ENCODE assay signal across 13 mouse cellular contexts in genomic region chr12:82165651-82166050, GRCm38 (mm10). TPM values are rescaled to one million over a fixed set of nuclear protein-coding genes. Genes with fewer than 3 reads are reported as not detected.
A peak's percentile ranks its signal among the peaks of the same experiment; 100 is the strongest.
DNase-seq lines count a peak whose midpoint lies in the region; ATAC-seq and TF ChIP-seq lines count a peak whose summit lies in the region.
"Had no signal": no experiment of that assay in that cellular context is flagged by ENCODE, and none has a peak within 500 bp of the region (broad histone marks: within the 10 kb centered on the region; RNA-seq: fewer than 3 reads in every experiment).

No protein-coding gene starts in this region.

- H3K4me2 ChIP-seq in midbrain, embryonic 13.5 days (replicated peaks): peak overlapping the region; percentile 42
- no peak overlapping the region for H3K4me2 ChIP-seq in midbrain, embryonic 11.5 days
- 0 out of 2 replicates have a peak overlapping the region, but pooled peaks have one; percentile 43 for H3K4me2 ChIP-seq in limb, embryonic 13.5 days (replicated peaks)
- no peak overlapping the region for H3K4me2 ChIP-seq in liver, postnatal 0 days (ENCODE audit: low read depth, low read length)
- H3K4me2 ChIP-seq: liver, embryonic 15.5 days had no signal

- DNase-seq in midbrain, embryonic 11.5 days (ENCODE audit: low spot score, missing footprints): no peak
- no peak for DNase-seq in forebrain, embryonic 10.5 days (ENCODE audit: extremely low spot score, low spot score)
- DNase-seq in right cerebral cortex, postnatal 36 days (ENCODE audit: low spot score in 2 of 2): no peak
- no peak for DNase-seq in layer of hippocampus, postnatal 10 days (ENCODE audit: low spot score in 2 of 2)
- DNase-seq in liver, postnatal 0 days: no peak
- DNase-seq: cerebellum, postnatal 14 days; gastrocnemius, postnatal 14 days had no signal

- no peak overlapping the region for H3K9ac ChIP-seq in midbrain, embryonic 13.5 days (replicated peaks)
- H3K9ac ChIP-seq in midbrain, embryonic 11.5 days (ENCODE audit: low read length): no peak overlapping the region
- H3K9ac ChIP-seq in limb, embryonic 13.5 days: no peak overlapping the region
- H3K9ac ChIP-seq in liver, postnatal 0 days (replicated peaks): no peak overlapping the region
- H3K9ac ChIP-seq: liver, embryonic 15.5 days; neural tube, embryonic 15.5 days had no signal

- 0 out of 2 replicates have a peak, but pooled peaks cover 10% of the 10 kb centered on the region for H3K27me3 ChIP-seq in midbrain, embryonic 13.5 days
- no peaks in the 10 kb centered on the region for H3K27me3 ChIP-seq in midbrain, embryonic 11.5 days (ENCODE audit: control insufficient read depth, insufficient read depth, low read length)
- H3K27me3 ChIP-seq in E14TG2a.4 (ENCODE audit: insufficient read depth, low read length): peaks cover 4% of the 10 kb centered on the region; the same call in 1 of the 2 replicates
- no peaks in the 10 kb centered on the region for H3K27me3 ChIP-seq in forebrain, embryonic 10.5 days (ENCODE audit: poor library complexity, severe bottlenecking)
- H3K27me3 ChIP-seq in limb, embryonic 13.5 days: peaks cover 6% of the 10 kb centered on the region; the same call in 1 of the 2 replicates
- 0 out of 2 replicates have a peak, but pooled peaks cover 3% of the 10 kb centered on the region for H3K27me3 ChIP-seq in liver, postnatal 0 days (ENCODE audit: insufficient read depth, low read length)
- H3K27me3 ChIP-seq: neural tube, embryonic 15.5 days had no signal

- no peaks in the 10 kb centered on the region for H3K36me3 ChIP-seq in midbrain, embryonic 13.5 days
- no peaks in the 10 kb centered on the region for H3K36me3 ChIP-seq in midbrain, embryonic 11.5 days (ENCODE audit: control insufficient read depth, insufficient read depth, low read length)
- H3K36me3 ChIP-seq in E14TG2a.4 (ENCODE audit: insufficient read depth, low read length): no peaks in the 10 kb centered on the region
- H3K36me3 ChIP-seq in forebrain, embryonic 10.5 days (replicated peaks): no peaks in the 10 kb centered on the region
- no peaks in the 10 kb centered on the region for H3K36me3 ChIP-seq in limb, embryonic 13.5 days
- no peaks in the 10 kb centered on the region for H3K36me3 ChIP-seq in liver, postnatal 0 days (replicated peaks; ENCODE audit: insufficient read depth, low read length)
- H3K36me3 ChIP-seq: liver, embryonic 15.5 days; neural tube, embryonic 15.5 days had no signal

- no peaks in the 10 kb centered on the region for H3K9me3 ChIP-seq in midbrain, embryonic 13.5 days
- no peaks in the 10 kb centered on the region for H3K9me3 ChIP-seq in midbrain, embryonic 11.5 days (ENCODE audit: control insufficient read depth, low read length)
- no peaks in the 10 kb centered on the region for H3K9me3 ChIP-seq in E14TG2a.4 (ENCODE audit: low read length)
- no peaks in the 10 kb centered on the region for H3K9me3 ChIP-seq in forebrain, embryonic 10.5 days
- no peaks in the 10 kb centered on the region for H3K9me3 ChIP-seq in limb, embryonic 13.5 days
- no peaks in the 10 kb centered on the region for H3K9me3 ChIP-seq in liver, postnatal 0 days (ENCODE audit: low read length)
- H3K9me3 ChIP-seq: liver, embryonic 15.5 days; neural tube, embryonic 15.5 days had no signal

- H3K4me1 ChIP-seq in midbrain, embryonic 13.5 days (replicated peaks): peaks cover 21% of the 10 kb centered on the region
- H3K4me1 ChIP-seq in midbrain, embryonic 11.5 days (ENCODE audit: control insufficient read depth, insufficient read depth, low read length): peaks cover 12% of the 10 kb centered on the region
- H3K4me1 ChIP-seq in E14TG2a.4 (replicated peaks; ENCODE audit: low read depth, low read length): peaks cover 51% of the 10 kb centered on the region
- H3K4me1 ChIP-seq in forebrain, embryonic 10.5 days: peaks cover 37% of the 10 kb centered on the region
- peaks cover 27% of the 10 kb centered on the region for H3K4me1 ChIP-seq in limb, embryonic 13.5 days
- H3K4me1 ChIP-seq in liver, postnatal 0 days (ENCODE audit: insufficient read depth): peaks cover 9% of the 10 kb centered on the region

- no peak overlapping the region for H3K27ac ChIP-seq in midbrain, embryonic 13.5 days
- H3K27ac ChIP-seq in midbrain, embryonic 11.5 days (ENCODE audit: low read depth, low read length): no peak overlapping the region
- H3K27ac ChIP-seq in forebrain, embryonic 10.5 days: peak overlapping the region; percentile 77
- no peak overlapping the region for H3K27ac ChIP-seq in limb, embryonic 13.5 days
- no peak overlapping the region for H3K27ac ChIP-seq in liver, postnatal 0 days (ENCODE audit: low read depth)
- H3K27ac ChIP-seq: kidney, postnatal 0 days; liver, embryonic 15.5 days had no signal

- no peak for TF ChIP-seq CTCF in E14TG2a.4 (conservative IDR thresholded peaks at IDR 0.05; ENCODE audit: low read length)
- no peak for TF ChIP-seq CTCF in liver, postnatal 0 days (IDR thresholded peaks at IDR 0.05; ENCODE audit: low read depth)

- 83% methylated on average over 4 of the region's 4 CpGs for WGBS in midbrain, embryonic 13.5 days
- WGBS in midbrain, embryonic 11.5 days: 87% methylated on average over 4 of the region's 4 CpGs
- 85% methylated on average over 4 of the region's 4 CpGs for WGBS in forebrain, embryonic 10.5 days
- WGBS in limb, embryonic 13.5 days: 77% methylated on average over 4 of the region's 4 CpGs
- WGBS in liver, postnatal 0 days (ENCODE audit: insufficient replicate concordance): 62% methylated on average over 4 of the region's 4 CpGs

- TF ChIP-seq EP300 in liver, postnatal 0 days (IDR thresholded peaks at IDR 0.05; ENCODE audit: low read depth): no peak

- no peak for ATAC-seq in midbrain, embryonic 13.5 days
- no peak for ATAC-seq in midbrain, embryonic 11.5 days (ENCODE audit: low FRiP score)
- ATAC-seq in limb, embryonic 13.5 days (ENCODE audit: low FRiP score, low read depth): no peak
- no peak for ATAC-seq in liver, postnatal 0 days

- H3K4me3 ChIP-seq in midbrain, embryonic 13.5 days (replicated peaks): no peak overlapping the region
- H3K4me3 ChIP-seq in midbrain, embryonic 11.5 days (ENCODE audit: low read depth, low read length): no peak overlapping the region
- peak overlapping the region; percentile 68 for H3K4me3 ChIP-seq in E14TG2a.4 (replicated peaks; ENCODE audit: low read length)
- peak overlapping the region; percentile 19; the same call in 1 of the 2 replicates for H3K4me3 ChIP-seq in forebrain, embryonic 10.5 days
- no peak overlapping the region for H3K4me3 ChIP-seq in limb, embryonic 13.5 days
- no peak overlapping the region for H3K4me3 ChIP-seq in liver, postnatal 0 days (ENCODE audit: low read depth, low read length)
- H3K4me3 ChIP-seq: liver, embryonic 15.5 days; neural tube, embryonic 15.5 days had no signal

RNA-seq across cellular contexts. Expression of gene Sipa1l1, which starts 3.5 kb away (rescaled TPM):
- polyA plus RNA-seq in midbrain, embryonic 13.5 days (2015; fragmentation: Nextera tagmentation; extraction: Ambion mirVana): 14.3 and 15.7 TPM in 2 replicates
- 24.1 and 25.6 TPM in 2 replicates for polyA plus RNA-seq in midbrain, embryonic 11.5 days (2014; fragmentation: Nextera tagmentation; extraction: Ambion mirVana)
- polyA plus RNA-seq in forebrain, embryonic 10.5 days (2016; fragmentation: Nextera tagmentation; extraction: Ambion mirVana): 39.0 and 40.6 TPM in 2 replicates
- polyA plus RNA-seq in limb, embryonic 13.5 days (2015; fragmentation: Nextera tagmentation; extraction: Ambion mirVana): 34.3 and 34.5 TPM in 2 replicates
- total RNA-seq in layer of hippocampus, postnatal 10 days (2021): 100 to 1,000 TPM; 140 to 146 TPM
- 2.0 and 3.2 TPM in 2 replicates for polyA plus RNA-seq in liver, postnatal 0 days (2015; fragmentation: Nextera tagmentation; extraction: Ambion mirVana)

Comparison
In these comparisons a context has a peak if more than half of its experiments do, and no peak if none do; other contexts are left out.
1. H3K4me2 ChIP-seq: peak in midbrain, embryonic 13.5 days (single experiment) and limb, embryonic 13.5 days (single experiment); none in midbrain, embryonic 11.5 days (single experiment) and liver, postnatal 0 days (single experiment).
2. H3K4me3 ChIP-seq: peak in E14TG2a.4 (single experiment) and forebrain, embryonic 10.5 days (single experiment); none in midbrain, embryonic 13.5 days (single experiment), midbrain, embryonic 11.5 days (single experiment), limb, embryonic 13.5 days (single experiment) and liver, postnatal 0 days (single experiment).